Comparison of ENCODE assay signal across 23 mouse cellular contexts in the genomic region with DNA sequence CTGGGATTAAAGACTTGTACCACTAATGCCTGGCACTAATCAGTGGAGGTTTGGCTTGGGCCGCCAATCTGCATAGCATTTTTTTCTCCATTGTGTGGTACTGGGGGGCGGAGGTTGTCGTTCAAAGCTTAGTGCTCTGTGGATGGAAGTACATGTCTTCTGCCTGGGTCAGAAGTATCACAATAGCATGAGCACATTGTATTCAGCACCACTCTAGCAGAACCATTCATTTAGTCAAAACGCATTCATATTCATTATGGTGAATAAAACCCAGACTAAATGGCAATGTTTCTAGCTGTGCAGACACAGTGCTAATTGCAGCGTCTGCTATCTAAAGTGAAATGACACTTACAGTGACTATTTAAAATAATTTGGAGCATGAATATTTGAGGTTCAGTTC. TPM values are rescaled to one million over a fixed set of nuclear protein-coding genes. Genes with fewer than 3 reads are reported as not detected.
"Had no signal": no experiment of that assay in that cellular context is flagged by ENCODE, and none has a peak within 500 bp of the region (broad histone marks: within the 10 kb centered on the region; RNA-seq: fewer than 3 reads in every experiment).

No protein-coding gene starts in this region.

- H3K4me1 ChIP-seq: liver, embryonic 12.5 days; liver, embryonic 15.5 days; stomach, embryonic 15.5 days had no signal

- H3K36me3 ChIP-seq: neural tube, embryonic 15.5 days; stomach, embryonic 15.5 days had no signal

- ATAC-seq: liver, embryonic 12.5 days; midbrain, embryonic 15.5 days had no signal

- H3K9me3 ChIP-seq: kidney, embryonic 15.5 days; limb, embryonic 10.5 days; limb, embryonic 13.5 days; liver, embryonic 12.5 days; liver, embryonic 15.5 days; lung, embryonic 15.5 days; megakaryocyte, embryonic 14.5 days; midbrain, embryonic 12.5 days; midbrain, embryonic 15.5 days; neural tube, embryonic 12.5 days; neural tube, embryonic 15.5 days; stomach, embryonic 15.5 days had no signal

- H3K27ac ChIP-seq: kidney, embryonic 15.5 days; limb, embryonic 10.5 days; limb, embryonic 13.5 days; liver, embryonic 12.5 days; liver, embryonic 15.5 days; lung, embryonic 15.5 days; midbrain, embryonic 12.5 days; midbrain, embryonic 15.5 days; neural tube, embryonic 12.5 days; neural tube, embryonic 15.5 days; stomach, embryonic 15.5 days had no signal

- H3K27me3 ChIP-seq: liver, embryonic 15.5 days; lung, embryonic 15.5 days; midbrain, embryonic 15.5 days; neural tube, embryonic 12.5 days; neural tube, embryonic 15.5 days; stomach, embryonic 15.5 days had no signal

- H3K4me3 ChIP-seq: kidney, embryonic 15.5 days; limb, embryonic 10.5 days; limb, embryonic 13.5 days; liver, embryonic 12.5 days; liver, embryonic 15.5 days; lung, embryonic 15.5 days; megakaryocyte, embryonic 14.5 days; midbrain, embryonic 12.5 days; midbrain, embryonic 15.5 days; neural tube, embryonic 12.5 days; neural tube, embryonic 15.5 days; stomach, embryonic 15.5 days had no signal

- DNase-seq: kidney, adult 8-10 months; kidney, postnatal 10 days; kidney, postnatal 36 days; liver; lung, adult 18-20 months; lung, postnatal 10 days; lung, postnatal 36 days; right cerebral cortex, adult 18-20 months; right cerebral cortex, postnatal 14 days; right cerebral cortex, postnatal 4 days; thymus, postnatal 25 days had no signal

- H3K4me2 ChIP-seq: kidney, embryonic 15.5 days; limb, embryonic 13.5 days; liver, embryonic 12.5 days; liver, embryonic 15.5 days; lung, embryonic 15.5 days; midbrain, embryonic 12.5 days; midbrain, embryonic 15.5 days; neural tube, embryonic 12.5 days; neural tube, embryonic 15.5 days; stomach, embryonic 15.5 days had no signal

- H3K9ac ChIP-seq: kidney, embryonic 15.5 days; limb, embryonic 13.5 days; liver, embryonic 12.5 days; liver, embryonic 15.5 days; lung, embryonic 15.5 days; midbrain, embryonic 12.5 days; midbrain, embryonic 15.5 days; neural tube, embryonic 12.5 days; neural tube, embryonic 15.5 days; stomach, embryonic 15.5 days had no signal

RNA-seq across cellular contexts. Expression of gene Kcnj9, which starts 58.1 kb away (rescaled TPM):
- polyA plus RNA-seq: kidney, embryonic 15.5 days; limb, embryonic 10.5 days; liver, embryonic 12.5 days; liver, embryonic 15.5 days had no signal
